Mouse (Mus musculus) regulatory T cell (primary cell): Measurements from ENCODE around the gene Gng3.

ENCODE experiments used
- in situ Hi-C: fragments of 300-600 bp; cut with MboI, MseI; formaldehyde crosslinking; loops from one replicate; pipeline ENCODE4 v1.15.1; 2025; ENCODE audit warnings: high pct_unique_total_duplicates

The Gng3 gene

GRCm38 (mm10) chr19:8817001-8817400, 22.0 kb downstream of the Gng3 start:
- in situ Hi-C loops: loop anchor here (5.0 kb wide), 1 partner anchor 45 kb away; the partner anchor contains the start of genes Tmem179b and Tmem223

DNA sequence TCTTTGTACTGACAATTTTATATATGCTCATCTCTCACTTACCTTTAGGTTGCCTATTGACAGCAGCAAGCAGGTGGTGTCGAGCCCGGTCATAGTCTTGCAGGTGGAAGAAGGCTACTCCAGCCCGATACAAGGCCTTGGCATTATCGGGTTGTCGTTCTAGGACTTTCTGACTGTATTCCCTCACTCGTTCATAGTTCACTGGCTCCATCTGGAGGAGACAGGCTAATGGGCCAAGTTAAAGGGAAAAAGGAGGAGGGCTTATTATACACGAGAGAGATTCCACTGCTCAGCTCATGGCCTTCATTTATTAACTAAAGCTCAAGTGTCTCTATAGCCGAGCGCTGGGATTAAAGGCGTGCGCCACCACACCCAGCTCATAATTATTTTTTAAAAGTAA, 23.2 kb downstream of the Gng3 start:
- in situ Hi-C loops: loop anchor here (5.0 kb wide), 1 partner anchor 44 kb away; the partner anchor contains the start of genes Tmem179b and Tmem223

DNA sequence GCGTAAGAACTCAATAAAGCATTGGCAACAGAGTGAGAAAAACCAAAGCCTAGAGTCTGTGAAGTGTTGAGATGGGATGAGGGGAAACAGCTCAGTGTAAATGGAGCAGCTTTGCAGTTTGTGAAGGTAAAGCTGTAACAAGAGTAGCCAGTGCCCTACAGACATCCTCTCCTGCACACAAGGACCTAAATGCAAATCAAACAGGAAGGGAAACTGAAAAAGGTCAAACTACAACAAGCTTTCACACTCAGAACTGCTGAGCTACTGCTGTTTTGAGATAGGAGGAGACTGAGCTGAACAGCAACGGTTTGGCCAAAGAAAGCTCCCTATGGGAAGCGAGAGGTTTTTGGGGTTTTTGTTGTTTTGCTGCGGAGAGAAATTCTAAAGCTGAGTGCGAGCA, 32.2 kb downstream of the Gng3 start:
- in situ Hi-C loops: no loop called here

DNA sequence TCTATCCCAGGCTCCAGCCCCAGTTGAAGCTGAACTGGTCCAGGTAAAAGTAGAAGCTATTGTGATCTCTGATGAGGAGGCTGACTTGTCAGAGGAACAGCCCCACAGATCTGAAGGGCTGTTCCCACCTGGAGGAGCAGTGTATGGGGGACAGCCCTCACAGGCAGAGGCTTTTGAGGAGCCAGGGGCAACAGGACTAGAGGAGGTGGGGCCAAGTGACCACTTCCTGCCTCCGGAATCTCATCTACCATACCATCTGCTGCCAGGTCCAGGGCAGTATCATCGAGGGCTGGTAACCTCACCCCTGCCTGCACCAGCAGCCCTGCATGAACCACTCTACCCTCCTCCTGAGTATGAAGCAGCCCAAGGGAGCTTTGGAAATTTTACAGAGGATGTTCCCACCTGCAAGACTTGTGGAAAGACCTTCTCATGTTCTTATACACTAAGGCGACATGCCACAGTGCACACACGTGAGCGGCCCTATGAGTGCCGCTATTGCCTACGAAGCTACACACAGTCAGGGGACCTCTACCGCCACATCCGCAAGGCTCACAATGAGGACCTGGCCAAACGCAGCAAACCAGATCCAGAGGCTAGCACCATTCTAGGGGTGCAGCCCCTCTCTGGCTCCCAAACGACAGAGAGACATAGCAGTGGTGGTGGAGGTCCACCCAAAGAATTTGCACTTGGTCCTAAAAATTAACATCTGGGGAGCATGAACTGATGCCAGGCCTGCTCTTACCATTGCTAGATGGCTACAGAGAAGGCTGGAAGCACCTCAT, 34.9 kb downstream of the Gng3 start:
- in situ Hi-C loops: no loop called here

DNA sequence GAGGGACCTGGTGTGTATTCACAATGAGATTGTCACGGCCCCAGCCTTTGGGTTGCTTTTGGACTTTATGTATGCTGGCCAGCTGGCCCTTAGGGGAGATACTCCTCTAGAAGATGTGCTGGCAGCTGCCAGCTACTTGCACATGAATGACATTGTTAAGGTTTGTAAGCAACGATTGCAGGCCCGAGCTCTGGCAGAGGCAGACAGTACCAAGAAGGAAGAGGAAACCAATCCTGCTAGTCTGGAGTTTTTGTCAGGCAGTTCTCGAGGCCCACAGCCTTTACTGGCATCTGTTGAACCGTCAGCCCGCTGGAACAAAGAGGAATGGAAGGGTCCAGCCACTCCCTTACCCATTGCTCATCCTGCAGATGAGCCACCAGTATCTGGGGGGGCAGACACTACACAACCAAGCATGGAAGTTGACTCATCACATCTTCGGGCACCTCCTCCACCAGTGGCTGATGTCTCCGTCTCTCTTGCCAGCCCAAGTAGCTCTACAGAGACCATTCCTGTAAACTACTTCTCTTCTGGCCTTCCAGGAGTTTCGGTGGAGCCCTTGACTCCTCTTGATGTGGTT, 35.7 kb downstream of the Gng3 start:
- in situ Hi-C loops: no loop called here

- in situ Hi-C loops: no loop called here
Measured at GRCm38 (mm10) chr19:8802130-8802821, 36.7 kb downstream of the Gng3 start, which contains the start of gene Zbtb3. TSS of gene Zbtb3 (plus strand) at chr19:8802555.

DNA sequence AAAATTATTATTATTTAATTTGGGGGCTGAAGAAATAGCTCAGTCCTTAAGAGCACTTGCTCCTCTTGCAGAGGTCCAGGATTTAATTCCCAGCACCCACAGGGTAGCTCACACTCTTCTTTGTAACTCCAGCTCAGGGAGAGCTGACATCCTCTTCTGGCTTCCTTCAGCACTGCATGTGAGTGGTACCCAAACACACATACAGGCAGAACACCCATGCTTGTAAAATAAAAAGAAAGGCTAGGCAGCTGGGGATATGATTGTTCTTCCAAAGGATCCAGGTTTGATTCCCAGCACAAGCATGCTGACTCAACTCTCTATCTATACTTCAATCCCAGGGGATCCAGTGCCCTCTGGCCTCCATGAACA, 40.1 kb downstream of the Gng3 start:
- in situ Hi-C loops: loop anchor here (25.0 kb wide), 1 partner anchor 1762 kb away; the partner anchor contains the start of gene Stip1

DNA sequence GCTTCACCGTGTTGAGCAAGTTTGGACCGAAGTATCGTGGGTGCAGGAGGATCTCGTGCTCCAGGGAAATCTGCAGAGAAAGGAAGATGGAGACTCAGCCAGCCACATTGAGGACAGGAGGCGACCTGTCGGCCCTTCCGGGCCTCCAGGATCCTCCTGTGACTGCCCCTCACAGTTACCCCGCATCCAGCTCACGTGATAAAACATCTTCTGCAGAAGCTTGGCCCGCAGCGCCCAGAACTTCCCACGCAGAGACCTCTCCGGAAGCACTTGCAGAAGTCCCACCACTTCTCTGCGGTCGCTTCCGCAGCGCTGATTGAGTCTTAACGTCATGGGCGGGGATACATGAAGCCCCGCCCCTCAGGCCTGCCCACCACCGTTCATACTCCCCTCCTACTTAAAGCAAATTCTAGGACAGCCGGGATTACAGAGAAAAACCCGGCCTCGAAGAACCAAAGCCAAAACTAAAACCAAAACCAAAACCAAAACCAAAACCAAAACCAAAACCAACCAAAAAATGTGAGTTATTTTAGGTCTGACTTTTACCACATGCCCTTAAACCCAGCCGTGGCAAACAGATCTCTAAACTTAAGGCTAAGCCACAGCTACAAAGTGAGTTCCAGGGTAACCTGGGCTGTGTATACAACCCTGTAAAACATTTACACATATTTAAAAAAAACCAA, 40.6 kb downstream of the Gng3 start, which contains the start of gene Polr2g:
Gene Polr2g, minus strand, starts transcription at position 314 of the 683 bp plus-strand sequence.
- in situ Hi-C loops: loop anchor here (25.0 kb wide), 1 partner anchor 1761 kb away; the partner anchor contains the start of gene Stip1

- in situ Hi-C loops: loop anchor here (5.0 to 25.0 kb wide), 2 partner anchors 1288 to 1753 kb away; partner anchors contain the start of gene Stip1
Measured at GRCm38 (mm10) chr19:8790171-8790570, 48.8 kb downstream of the Gng3 start.

DNA sequence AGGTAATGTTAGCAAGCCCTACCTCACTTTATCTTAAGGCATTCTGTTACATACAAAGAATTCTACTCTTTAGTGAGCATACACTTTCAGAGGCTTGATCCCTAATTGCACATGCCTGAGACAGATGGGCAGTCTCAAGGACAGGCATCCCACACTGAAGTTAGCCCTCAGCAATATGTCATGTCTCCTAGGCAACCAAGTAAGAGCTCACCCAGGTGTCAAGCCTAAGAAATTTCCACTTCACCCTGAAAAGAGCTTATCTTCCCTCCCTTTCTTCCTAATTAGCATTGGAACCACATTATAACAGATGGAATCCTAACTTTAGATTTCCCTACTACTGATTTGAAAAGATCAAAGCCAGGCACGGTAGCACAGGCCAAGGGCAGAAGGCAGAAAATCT, 49.8 kb downstream of the Gng3 start:
- in situ Hi-C loops: loop anchor here (25.0 kb wide), 1 partner anchor 1752 kb away; the partner anchor contains the start of gene Stip1

GRCm38 (mm10) chr19:8788521-8788920, 50.5 kb downstream of the Gng3 start:
- in situ Hi-C loops: loop anchor here (25.0 kb wide), 1 partner anchor 1751 kb away; the partner anchor contains the start of gene Stip1
